Mouse (Mus musculus) stomach, postnatal 0 days (tissue): Measurements from ENCODE around the gene Crispld2.

Experiments used
- CTCF ChIP-seq: IDR thresholded peaks from 2 replicates; pipeline ENCODE4 v1.5.1; 2016; ENCODE audit warnings: antibody characterized with exemption, low read depth, mild to moderate bottlenecking, moderate library complexity
- EP300 ChIP-seq: optimal IDR thresholded peaks from 2 replicates; pipeline ENCODE3; 2016; ENCODE audit warnings: antibody characterized with exemption

- TF ChIP-seq CTCF (no peak), EP300 (no peak)
Observed at GRCm38 (mm10) chr8:120100388-120101067, 108.3 kb downstream of the Crispld2 start.
